Mouse (Mus musculus) bone marrow macrophage, adult 2 months (primary cell): Measurements from ENCODE around the gene Plekha4.

ENCODE experiments used
- CTCF ChIP-seq: IDR thresholded peaks from 2 replicates; pipeline ENCODE4 v1.5.1; 2012; ENCODE audit warnings: low read depth, mild to moderate bottlenecking, low read length, moderate library complexity
- POLR2A ChIP-seq: IDR thresholded peaks from 2 replicates; pipeline ENCODE4 v1.6.1; 2012; ENCODE audit warnings: mild to moderate bottlenecking, low read depth, low read length, borderline replicate concordance

DNA sequence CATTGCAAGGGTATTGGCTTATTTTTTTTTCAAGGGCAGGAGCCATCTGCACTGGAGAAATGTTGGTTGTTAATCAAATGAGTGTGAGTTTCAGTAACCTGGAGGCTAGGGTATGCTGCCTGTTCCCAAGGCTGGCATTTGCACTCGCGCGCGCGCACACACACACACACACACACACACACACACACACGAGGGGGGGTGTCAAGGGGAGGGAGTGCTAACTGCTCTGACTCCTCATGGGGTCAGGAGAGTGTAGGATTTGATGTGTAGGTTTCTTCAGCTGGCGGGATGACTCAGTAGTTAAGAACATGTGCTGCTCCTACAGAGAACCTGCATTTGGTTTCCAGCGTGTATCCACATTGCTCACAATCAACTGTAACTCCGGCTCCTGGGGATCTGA, 35.3 kb upstream of the Plekha4 start:
- TF ChIP-seq CTCF (no peak), POLR2A (no peak)
